Mouse (Mus musculus) ES-E14 (cell line): ENCODE data around the gene Gm49322.

Experiments
- CHD2 ChIP-seq: IDR thresholded peaks from 2 replicates; pipeline ENCODE4 v1.6.1; 2014; ENCODE audit warnings: mild to moderate bottlenecking, low read depth, low read length, inconsistent platforms
- HCFC1 ChIP-seq: IDR thresholded peaks from 2 replicates; pipeline ENCODE4 v1.6.1; 2012; ENCODE audit warnings: low read length, inconsistent platforms, borderline replicate concordance; ENCODE audit not compliant: insufficient read depth
- MAFK ChIP-seq: IDR thresholded peaks from 2 replicates; pipeline ENCODE4 v1.6.1; 2014; ENCODE audit warnings: mild to moderate bottlenecking, low read depth, low read length, inconsistent platforms; ENCODE audit not compliant: insufficient read depth
- ZC3H11A ChIP-seq: IDR thresholded peaks from 2 replicates; pipeline ENCODE4 v1.6.1; 2012; ENCODE audit warnings: low read depth, mild to moderate bottlenecking, inconsistent platforms, low read length, borderline replicate concordance
- ZNF384 ChIP-seq: IDR thresholded peaks from 2 replicates; pipeline ENCODE4 v1.6.1; 2012; ENCODE audit warnings: low read depth, low read length, inconsistent platforms

DNA sequence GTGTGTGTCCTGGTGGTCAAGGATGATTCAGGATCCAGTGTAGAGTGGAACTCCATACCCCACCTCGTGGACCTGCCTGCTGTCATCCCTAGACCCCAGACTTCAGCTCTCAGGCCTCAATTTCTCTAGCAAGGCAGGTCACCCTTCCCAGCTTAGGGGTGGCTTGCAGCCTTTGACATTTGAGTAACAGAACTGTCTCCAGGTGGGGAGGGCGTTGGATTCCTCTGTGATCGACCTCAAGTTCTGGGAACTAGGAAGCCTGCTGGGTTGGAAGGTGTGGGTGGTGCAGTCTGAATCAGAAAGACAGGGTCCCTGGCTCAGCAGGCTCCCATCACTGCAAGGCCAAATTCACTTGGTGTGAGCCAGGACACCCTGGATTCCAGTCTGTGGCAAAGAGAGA, 30.9 kb upstream of the Gm49322 start:
- no peak for TF ChIP-seq ZC3H11A
- TF ChIP-seq HCFC1, result no peak
- no peak for TF ChIP-seq CHD2
- TF ChIP-seq MAFK, result no peak
- TF ChIP-seq ZNF384, result no peak
